ENCODE assay signal across 8 mouse cellular contexts in genomic region chr7:132316101-132317035, GRCm38 (mm10). TPM values are rescaled to one million over a fixed set of nuclear protein-coding genes. Genes with fewer than 3 reads are reported as not detected.
DNase-seq lines count a peak whose midpoint lies in the region; ATAC-seq lines count a peak whose summit lies in the region.

No protein-coding gene starts in this region.

- no peaks in the 10 kb centered on the region for H3K36me3 ChIP-seq in hindbrain, embryonic 11.5 days (ENCODE audit: control insufficient read depth, insufficient read depth, low read length)

- WGBS in hindbrain, embryonic 11.5 days = under 1% methylated on average over 76 of the region's 79 CpGs

- H3K27me3 ChIP-seq in hindbrain, embryonic 11.5 days (ENCODE audit: control insufficient read depth, insufficient read depth, low read length) = no peaks in the 10 kb centered on the region

- H3K4me3 ChIP-seq in hindbrain, embryonic 11.5 days (ENCODE audit: low read depth, low read length) = peak overlapping the region; percentile 76

- ATAC-seq in hindbrain, embryonic 11.5 days (ENCODE audit: low FRiP score) = peak; percentile 84

- peak overlapping the region; percentile 94 for H3K9ac ChIP-seq in hindbrain, embryonic 11.5 days (ENCODE audit: low read depth, low read length)

- H3K4me1 ChIP-seq in hindbrain, embryonic 11.5 days (replicated peaks; ENCODE audit: control insufficient read depth, insufficient read depth, low read length) = peaks cover 10% of the 10 kb centered on the region; the same call in 1 of the 2 replicates

- peak; percentile 70 for DNase-seq in R1 (ENCODE audit: low read depth, low spot score)
- DNase-seq in cerebellum, adult 9-11 months = peak; percentile 75
- peak; percentile 34 to 54 for DNase-seq in frontal cortex, postnatal 14 days (ENCODE audit: low spot score in 2 of 2)
- peak; percentile 75 for DNase-seq in hindbrain, embryonic 11.5 days (ENCODE audit: low spot score)
- DNase-seq in layer of hippocampus, postnatal 14 days (ENCODE audit: low spot score in 2 of 2) = peak; percentile 51 to 62
- DNase-seq in lung, postnatal 14 days = peak; percentile 71
- peak; percentile 47 for DNase-seq in ovary, postnatal 14 days (ENCODE audit: low spot score)
- peak; percentile 79 for DNase-seq in thymus, postnatal 14 days

- no peaks in the 10 kb centered on the region for H3K9me3 ChIP-seq in hindbrain, embryonic 11.5 days (ENCODE audit: control insufficient read depth, low read length)

- H3K27ac ChIP-seq in hindbrain, embryonic 11.5 days (ENCODE audit: low read depth, low read length) = peak overlapping the region; percentile 91

- peak overlapping the region; percentile 81 for H3K4me2 ChIP-seq in hindbrain, embryonic 11.5 days (replicated peaks; ENCODE audit: low read depth, low read length)

RNA-seq across cellular contexts. Expression of gene Chst15, which starts 0.7 kb away (rescaled TPM):
- 25.5 and 28.3 TPM in 2 replicates for polyA plus RNA-seq in hindbrain, embryonic 11.5 days (2014; fragmentation: Nextera tagmentation; extraction: Ambion mirVana)
- 10 to 100 TPM; 33.8 to 37.6 TPM for total RNA-seq in layer of hippocampus, postnatal 14 days (2021)

Comparison
In these comparisons a context has a peak if more than half of its experiments do, and no peak if none do; other contexts are left out.
1. Peak in every context shown above with its lines: DNase-seq, ATAC-seq, H3K4me3 ChIP-seq and H3K27ac ChIP-seq.